Mouse (Mus musculus) intestine, embryonic 16.5 days (tissue): ENCODE data around the gene Ddah2. TPM values are rescaled to one million over a fixed set of nuclear protein-coding genes. Genes with fewer than 3 reads are reported as not detected.

Experiments
- ATAC-seq: fragments of 200-750 bp; cut with Nextera tagmentation; 2 replicates; pipeline ENCODE4 v1.8.0; 2017; ENCODE audit warnings: moderate TSS enrichment, moderate library complexity
- H3K27ac ChIP-seq: fragments of 300-500 bp; sonication (generic); 2 replicates; pipeline ENCODE4 v1.5.1; 2014; ENCODE audit warnings: mild to moderate bottlenecking, low read length
- H3K27me3 ChIP-seq: fragments of 300-500 bp; sonication (generic); replicated peaks from 2 replicates; pipeline ENCODE4 v1.6.1; 2014; ENCODE audit warnings: low read length, control low read depth, mixed read lengths; ENCODE audit not compliant: control insufficient read depth, insufficient read depth
- H3K36me3 ChIP-seq: fragments of 300-500 bp; sonication (generic); 2 replicates; pipeline ENCODE4 v1.6.1; 2014; ENCODE audit warnings: low read length, control low read depth; ENCODE audit not compliant: control insufficient read depth, insufficient read depth
- H3K4me1 ChIP-seq: fragments of 300-500 bp; sonication (generic); 2 replicates; pipeline ENCODE4 v1.6.1; 2014; ENCODE audit warnings: low read length, control low read depth, mixed read lengths; ENCODE audit not compliant: control insufficient read depth, insufficient read depth
- H3K4me2 ChIP-seq: fragments of 300-500 bp; sonication (generic); 2 replicates; pipeline ENCODE4 v1.6.1; 2014; ENCODE audit warnings: low read depth, low read length, control low read depth
- H3K4me3 ChIP-seq: fragments of 300-500 bp; sonication (generic); 2 replicates; pipeline ENCODE4 v1.5.1; 2014; ENCODE audit warnings: mild to moderate bottlenecking, low read length
- H3K9ac ChIP-seq: fragments of 300-500 bp; sonication (generic); 2 replicates; pipeline ENCODE4 v1.6.1; 2014; ENCODE audit warnings: low read depth, low read length
- H3K9me3 ChIP-seq: fragments of 300-500 bp; sonication (generic); 2 replicates; pipeline ENCODE4 v1.6.1; 2016; ENCODE audit warnings: low read length, control low read depth; ENCODE audit not compliant: control insufficient read depth
- WGBS: fragments of 180-500 bp; shearing (Covaris S2); extraction: QIAGEN DNeasy Blood & Tissue Kit; methylation state at CpG from one replicate; pipeline ENCODE4 v1.1.7; 2014; 5-methylcytosine and 5-hydroxymethylcytosine counted together
- polyA plus RNA-seq: library from polyadenylated mRNA; unstranded; fragments of >200 nt; fragmentation: Nextera tagmentation; extraction: Ambion mirVana; gene quantifications from 2 replicates; pipeline ENCODE4 v1.2.1, GENCODE M21; 2015

The Ddah2 gene
- polyA plus RNA-seq, 1 experiment from 2014 or later: 170 TPM

- H3K27ac ChIP-seq: no peak overlapping the region
- no peak for ATAC-seq
- H3K4me3 ChIP-seq: no peak overlapping the region
- no peaks in the 10 kb centered on the region for H3K9me3 ChIP-seq
- H3K4me2 ChIP-seq: no peak overlapping the region
- H3K36me3 ChIP-seq: peaks cover 11% of the 10 kb centered on the region
- peaks cover 20% of the 10 kb centered on the region for H3K4me1 ChIP-seq
- peak overlapping the region; percentile 39 for H3K9ac ChIP-seq
- no peaks in the 10 kb centered on the region for H3K27me3 ChIP-seq
- 27% methylated on average over 13 of the region's 13 CpGs for WGBS
These were observed 47.0 kb downstream of the Ddah2 start for GRCm38 (mm10) chr17:35105740-35106389.

DNA sequence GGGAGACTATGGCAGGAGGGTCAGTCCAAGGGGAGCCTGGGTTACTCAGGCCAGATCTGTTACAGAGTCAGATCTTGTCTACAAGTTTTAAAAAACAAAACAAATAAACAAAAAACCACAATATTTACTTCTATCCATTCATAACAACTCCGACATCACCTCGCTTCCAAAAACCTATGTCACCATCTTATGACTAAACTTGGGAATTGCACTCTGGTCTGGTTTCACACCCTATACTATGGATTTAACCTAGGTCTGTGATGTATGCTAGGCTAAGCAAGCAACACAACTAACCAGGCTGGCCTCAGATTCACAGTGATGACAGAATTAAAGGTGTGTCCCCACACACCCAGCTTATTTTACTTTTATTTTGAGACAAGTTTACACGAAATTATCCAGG, 47.7 kb downstream of the Ddah2 start:
- no peak overlapping the region for H3K9ac ChIP-seq
- no peak overlapping the region for H3K27ac ChIP-seq
- H3K27me3 ChIP-seq: no peaks in the 10 kb centered on the region
- 63% methylated on average over 3 of the region's 3 CpGs for WGBS
- no peak for ATAC-seq
- H3K4me1 ChIP-seq: peaks cover 19% of the 10 kb centered on the region
- H3K4me3 ChIP-seq: no peak overlapping the region
- H3K9me3 ChIP-seq: no peaks in the 10 kb centered on the region
- H3K4me2 ChIP-seq: no peak overlapping the region
- peaks cover 7% of the 10 kb centered on the region; the same call in 1 of the 2 replicates for H3K36me3 ChIP-seq

- no peaks in the 10 kb centered on the region for H3K27me3 ChIP-seq
- H3K36me3 ChIP-seq: 0 out of 2 replicates have a peak, but pooled peaks cover 2% of the 10 kb centered on the region
- H3K4me3 ChIP-seq: no peak within 1 kb of the TSS
- no peak within 1 kb of the TSS for H3K9ac ChIP-seq
- peaks cover 4% of the 10 kb centered on the region for H3K4me1 ChIP-seq
- no peak within 1 kb of the TSS for H3K27ac ChIP-seq
- 82% methylated on average over 6 of the region's 6 CpGs for WGBS
- H3K4me2 ChIP-seq: no peak within 1 kb of the TSS
- no peak for ATAC-seq
- H3K9me3 ChIP-seq: no peaks in the 10 kb centered on the region
These were observed 49.3 kb downstream of the Ddah2 start, which contains the start of gene Ly6g5c for GRCm38 (mm10) chr17:35108097-35108496. TSS of gene Ly6g5c (plus strand) at chr17:35108279.

Other genes with a start within 250 kb of the Ddah2 start
- 24.0 and 26.5 TPM in 2 replicates for gene Stk19, start 222.1 kb upstream of the Ddah2 start, polyA plus RNA-seq
- gene Dxo, start 222.0 kb upstream of the Ddah2 start, polyA plus RNA-seq: 53.6 and 59.0 TPM in 2 replicates
- 39.2 and 44.9 TPM in 2 replicates for gene Skiv2l, start 208.8 kb upstream of the Ddah2 start, polyA plus RNA-seq
- 104 TPM in 2 replicates for gene Nelfe, start 208.6 kb upstream of the Ddah2 start, polyA plus RNA-seq
- 95.8 and 107 TPM in 2 replicates for gene Cfb, start 196.5 kb upstream of the Ddah2 start, polyA plus RNA-seq
- gene Zbtb12, start 179.6 kb upstream of the Ddah2 start, polyA plus RNA-seq: 1.5 and 1.7 TPM in 2 replicates
- not detected in 2 replicates for gene Gm20547, start 177.0 kb upstream of the Ddah2 start, polyA plus RNA-seq
- gene C2, start 160.8 kb upstream of the Ddah2 start, polyA plus RNA-seq: 26.5 and 36.0 TPM in 2 replicates
- 59.8 and 61.9 TPM in 2 replicates for gene Ehmt2, start 160.6 kb upstream of the Ddah2 start, polyA plus RNA-seq
- gene Slc44a4, start 144.6 kb upstream of the Ddah2 start, polyA plus RNA-seq: 108 and 134 TPM in 2 replicates
- gene Neu1, start 127.8 kb upstream of the Ddah2 start, polyA plus RNA-seq: 226 and 301 TPM in 2 replicates
- 0.22 and 0.24 TPM in 2 replicates for gene Hspa1b, start 99.8 kb upstream of the Ddah2 start, polyA plus RNA-seq
- not detected in 2 replicates for gene Gm20481, start 89.1 kb upstream of the Ddah2 start, polyA plus RNA-seq
- gene Hspa1a, start 86.9 kb upstream of the Ddah2 start, polyA plus RNA-seq: 6.3 and 6.6 TPM in 2 replicates
- 0.38 and 0.57 TPM in 2 replicates for gene Hspa1l, start 86.3 kb upstream of the Ddah2 start, polyA plus RNA-seq
- gene Lsm2, start 77.2 kb upstream of the Ddah2 start, polyA plus RNA-seq: 159 and 181 TPM in 2 replicates
- gene Vars, start 58.0 kb upstream of the Ddah2 start, polyA plus RNA-seq: 112 and 119 TPM in 2 replicates
- gene Vwa7, start 42.5 kb upstream of the Ddah2 start, polyA plus RNA-seq: 0.18 and 0.27 TPM in 2 replicates
- 11.3 TPM in 2 replicates for gene Sapcd1, start 31.0 kb upstream of the Ddah2 start, polyA plus RNA-seq
- 3.6 and 4.4 TPM in 2 replicates for gene Msh5, start 12.3 kb upstream of the Ddah2 start, polyA plus RNA-seq
- 405 and 416 TPM in 2 replicates for gene Clic1, start 9.1 kb upstream of the Ddah2 start, polyA plus RNA-seq
- gene Ly6g6c, start 6.4 kb downstream of the Ddah2 start, polyA plus RNA-seq: 0.24 TPM in 1 of 2 replicates, not detected in the other
- gene Mpig6b, start 7.1 kb downstream of the Ddah2 start, polyA plus RNA-seq: 0.37 and 0.40 TPM in 2 replicates
- 3.4 and 3.8 TPM in 2 replicates for gene Ly6g6e, start 17.9 kb downstream of the Ddah2 start, polyA plus RNA-seq
- gene Ly6g6d, start 19.0 kb downstream of the Ddah2 start, polyA plus RNA-seq: 4.3 and 5.6 TPM in 2 replicates
- 0.16 and 0.23 TPM in 2 replicates for gene Ly6g6f, start 26.6 kb downstream of the Ddah2 start, polyA plus RNA-seq
- gene Abhd16a, start 30.2 kb downstream of the Ddah2 start, polyA plus RNA-seq: 107 and 108 TPM in 2 replicates
- gene Ly6g5c, start 49.2 kb downstream of the Ddah2 start, polyA plus RNA-seq: not detected in 2 replicates
- gene Ly6g5b, start 56.4 kb downstream of the Ddah2 start, polyA plus RNA-seq: 0.56 and 0.66 TPM in 2 replicates
- 16.8 and 21.3 TPM in 2 replicates for gene Gpank1, start 62.4 kb downstream of the Ddah2 start, polyA plus RNA-seq
- 246 and 254 TPM in 2 replicates for gene Csnk2b, start 63.0 kb downstream of the Ddah2 start, polyA plus RNA-seq
- gene D17H6S53E, start 67.3 kb downstream of the Ddah2 start, polyA plus RNA-seq: 15.4 and 18.3 TPM in 2 replicates
- 9.4 and 20.2 TPM in 2 replicates for gene Apom, start 73.0 kb downstream of the Ddah2 start, polyA plus RNA-seq
- 37.5 and 41.3 TPM in 2 replicates for gene Bag6, start 76.1 kb downstream of the Ddah2 start, polyA plus RNA-seq
- 103 TPM in 2 replicates for gene Prrc2a, start 105.9 kb downstream of the Ddah2 start, polyA plus RNA-seq
- 17.4 and 19.4 TPM in 2 replicates for gene Aif1, start 117.0 kb downstream of the Ddah2 start, polyA plus RNA-seq
- 16.9 and 17.1 TPM in 2 replicates for gene Lst1, start 129.4 kb downstream of the Ddah2 start, polyA plus RNA-seq
- gene Ltb, start 135.4 kb downstream of the Ddah2 start, polyA plus RNA-seq: 4.4 and 4.7 TPM in 2 replicates
- 0.18 and 0.23 TPM in 2 replicates for gene Tnf, start 143.0 kb downstream of the Ddah2 start, polyA plus RNA-seq
- gene Lta, start 146.3 kb downstream of the Ddah2 start, polyA plus RNA-seq: 0.99 and 1.2 TPM in 2 replicates
- gene Gm16181, start 161.8 kb downstream of the Ddah2 start, polyA plus RNA-seq: 0.29 and 0.46 TPM in 2 replicates
- 4.7 and 4.8 TPM in 2 replicates for gene Atp6v1g2, start 174.6 kb downstream of the Ddah2 start, polyA plus RNA-seq
- 8.9 and 9.2 TPM in 2 replicates for gene Nfkbil1, start 176.8 kb downstream of the Ddah2 start, polyA plus RNA-seq
- gene Ddx39b, start 182.7 kb downstream of the Ddah2 start, polyA plus RNA-seq: 325 and 376 TPM in 2 replicates
- 238 and 255 TPM in 2 replicates for gene H2-D1, start 203.7 kb downstream of the Ddah2 start, polyA plus RNA-seq